Comparison of ENCODE assay signal across 9 mouse cellular contexts in the genomic region with DNA sequence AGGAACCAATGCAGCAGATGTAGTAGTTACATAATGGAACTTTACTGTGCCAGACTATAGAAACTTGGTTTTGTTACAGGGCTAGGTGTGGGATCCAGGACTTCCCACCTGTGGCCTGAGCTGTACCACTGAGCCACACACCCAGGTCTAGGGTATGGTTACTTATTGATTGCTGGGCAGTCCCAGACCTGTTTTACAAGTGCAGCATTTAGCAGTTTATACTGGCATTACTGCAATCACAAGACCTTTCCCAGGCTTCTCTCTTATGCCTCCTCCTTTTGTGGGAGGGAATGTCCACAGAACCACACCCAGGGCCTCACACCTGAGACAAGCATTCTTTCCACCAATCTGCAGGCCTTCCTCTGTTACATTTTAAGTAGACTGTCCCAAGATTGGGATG. TPM values are rescaled to one million over a fixed set of nuclear protein-coding genes. Genes with fewer than 3 reads are reported as not detected.
DNase-seq lines count a peak whose midpoint lies in the region; ATAC-seq and TF ChIP-seq lines count a peak whose summit lies in the region.
"Had no signal": no experiment of that assay in that cellular context is flagged by ENCODE, and none has a peak within 500 bp of the region (broad histone marks: within the 10 kb centered on the region; RNA-seq: fewer than 3 reads in every experiment).

No protein-coding gene starts in this region.

- H3K4me1 ChIP-seq in heart, embryonic 15.5 days (replicated peaks): peaks cover 23% of the 10 kb centered on the region
- peaks cover 31% of the 10 kb centered on the region for H3K4me1 ChIP-seq in embryonic facial prominence, embryonic 10.5 days
- peaks cover 22% of the 10 kb centered on the region for H3K4me1 ChIP-seq in hindbrain, embryonic 16.5 days (ENCODE audit: control insufficient read depth, insufficient read depth, low read depth, low read length)
- peaks cover 15% of the 10 kb centered on the region for H3K4me1 ChIP-seq in midbrain, embryonic 11.5 days (ENCODE audit: control insufficient read depth, insufficient read depth, low read length)
- H3K4me1 ChIP-seq in cerebellum, adult 2 months (ENCODE audit: control insufficient read depth, insufficient read depth, low read length): peaks cover 4% of the 10 kb centered on the region; the same call in 1 of the 2 replicates

- TF ChIP-seq POLR2A in cerebellum, adult 2 months (IDR thresholded peaks at IDR 0.05; ENCODE audit: borderline replicate concordance, insufficient read depth, low read length): no peak

- no peak overlapping the region for H3K9ac ChIP-seq in heart, embryonic 15.5 days
- no peak overlapping the region; the same call in 1 of the 2 replicates for H3K9ac ChIP-seq in hindbrain, embryonic 16.5 days (ENCODE audit: low read depth, low read length)
- no peak overlapping the region for H3K9ac ChIP-seq in midbrain, embryonic 11.5 days (ENCODE audit: low read length)

- no peak overlapping the region for H3K4me3 ChIP-seq in heart, embryonic 15.5 days
- peak overlapping the region; percentile 28; the same call in 1 of the 2 replicates for H3K4me3 ChIP-seq in embryonic facial prominence, embryonic 10.5 days
- H3K4me3 ChIP-seq in hindbrain, embryonic 16.5 days (ENCODE audit: low read length): no peak overlapping the region
- no peak overlapping the region for H3K4me3 ChIP-seq in midbrain, embryonic 11.5 days (ENCODE audit: low read depth, low read length)
- no peak overlapping the region for H3K4me3 ChIP-seq in cerebellum, adult 2 months (replicated peaks; ENCODE audit: insufficient read depth, low read depth, low read length)

- peaks cover 18% of the 10 kb centered on the region for H3K36me3 ChIP-seq in heart, embryonic 15.5 days
- H3K36me3 ChIP-seq in embryonic facial prominence, embryonic 10.5 days (replicated peaks): peaks cover 52% of the 10 kb centered on the region
- 0 out of 2 replicates have a peak, but pooled peaks cover 4% of the 10 kb centered on the region for H3K36me3 ChIP-seq in hindbrain, embryonic 16.5 days (ENCODE audit: control insufficient read depth, insufficient read depth, low read length)
- H3K36me3 ChIP-seq in midbrain, embryonic 11.5 days (ENCODE audit: control insufficient read depth, insufficient read depth, low read length): peaks cover 8% of the 10 kb centered on the region; the same call in 1 of the 2 replicates

- peak overlapping the region; percentile 94 for H3K4me2 ChIP-seq in heart, embryonic 15.5 days
- peak overlapping the region; percentile 17 for H3K4me2 ChIP-seq in hindbrain, embryonic 16.5 days (ENCODE audit: low read length)
- H3K4me2 ChIP-seq in midbrain, embryonic 11.5 days: no peak overlapping the region

- TF ChIP-seq CTCF in cerebellum, adult 2 months (IDR thresholded peaks at IDR 0.05; ENCODE audit: borderline replicate concordance, insufficient read depth, low read depth, low read length): no peak

- no peaks in the 10 kb centered on the region for H3K27me3 ChIP-seq in heart, embryonic 15.5 days
- no peaks in the 10 kb centered on the region for H3K27me3 ChIP-seq in embryonic facial prominence, embryonic 10.5 days (replicated peaks; ENCODE audit: low read depth, poor library complexity, severe bottlenecking)
- no peaks in the 10 kb centered on the region for H3K27me3 ChIP-seq in hindbrain, embryonic 16.5 days (replicated peaks; ENCODE audit: control insufficient read depth, insufficient read depth, low read length)
- H3K27me3 ChIP-seq in midbrain, embryonic 11.5 days (ENCODE audit: control insufficient read depth, insufficient read depth, low read length): no peaks in the 10 kb centered on the region
- no peaks in the 10 kb centered on the region for H3K27me3 ChIP-seq in cerebellum, adult 2 months (ENCODE audit: control insufficient read depth, insufficient read depth, low read length)

- H3K9me3 ChIP-seq in heart, embryonic 15.5 days (replicated peaks): no peaks in the 10 kb centered on the region
- no peaks in the 10 kb centered on the region for H3K9me3 ChIP-seq in embryonic facial prominence, embryonic 10.5 days
- H3K9me3 ChIP-seq in hindbrain, embryonic 16.5 days (ENCODE audit: control insufficient read depth, low read length): no peaks in the 10 kb centered on the region
- no peaks in the 10 kb centered on the region for H3K9me3 ChIP-seq in midbrain, embryonic 11.5 days (ENCODE audit: control insufficient read depth, low read length)

- no peak for DNase-seq in heart, postnatal 4 days
- DNase-seq in embryonic facial prominence, embryonic 10.5 days (ENCODE audit: low spot score): no peak
- peak; percentile 64 for DNase-seq in midbrain, embryonic 11.5 days (ENCODE audit: low spot score, missing footprints)
- no peak for DNase-seq in cerebellum, adult 2 months
- no peak for DNase-seq in lung, postnatal 4 days
- DNase-seq in ovary, adult 18-20 months (ENCODE audit: low spot score): no peak

- H3K27ac ChIP-seq in heart, embryonic 15.5 days: no peak overlapping the region
- no peak overlapping the region for H3K27ac ChIP-seq in embryonic facial prominence, embryonic 10.5 days (replicated peaks)
- H3K27ac ChIP-seq in hindbrain, embryonic 16.5 days (ENCODE audit: low read depth, low read length): no peak overlapping the region
- H3K27ac ChIP-seq in midbrain, embryonic 11.5 days (ENCODE audit: low read depth, low read length): no peak overlapping the region
- no peak overlapping the region for H3K27ac ChIP-seq in cerebellum, adult 2 months (ENCODE audit: insufficient read depth, low read length)

- no peak for ATAC-seq in heart, embryonic 15.5 days (replicated peaks; ENCODE audit: insufficient number of reproducible peaks, insufficient read depth, low FRiP score, low read depth)
- no peak for ATAC-seq in hindbrain, embryonic 16.5 days
- no peak for ATAC-seq in midbrain, embryonic 11.5 days (ENCODE audit: low FRiP score)

RNA-seq across cellular contexts. Expression of gene Dnaaf2, which starts 0.8 kb away (rescaled TPM):
- polyA plus RNA-seq in heart, embryonic 15.5 days (2015; fragmentation: Nextera tagmentation; extraction: Ambion mirVana): 6.1 and 7.7 TPM in 2 replicates
- 1 to 10 TPM; 1.9 to 2.4 TPM for total RNA-seq in heart, postnatal 4 days (2021)
- polyA plus RNA-seq in embryonic facial prominence, embryonic 10.5 days (2016; fragmentation: Nextera tagmentation; extraction: Ambion mirVana): 15.4 and 17.0 TPM in 2 replicates
- polyA plus RNA-seq in hindbrain, embryonic 16.5 days (2015; fragmentation: Nextera tagmentation; extraction: Ambion mirVana): 6.8 and 7.1 TPM in 2 replicates
- polyA plus RNA-seq in midbrain, embryonic 11.5 days (2014; fragmentation: Nextera tagmentation; extraction: Ambion mirVana): 12.4 and 13.3 TPM in 2 replicates
- polyA plus RNA-seq in cerebellum, adult 2 months (2012; rRNA removed): 2.5 and 2.6 TPM in 2 replicates

RNA-seq across cellular contexts. Expression of gene Gm49383, which starts 2.1 kb away (rescaled TPM):
- polyA plus RNA-seq in heart, embryonic 15.5 days (2015; fragmentation: Nextera tagmentation; extraction: Ambion mirVana): 14.3 and 16.2 TPM in 2 replicates
- total RNA-seq in heart, postnatal 4 days (2021): 10 to 100 TPM in 1 of 2 experiments, 1 to 10 TPM in 1; 8.1 to 10.4 TPM
- 57.7 and 57.9 TPM in 2 replicates for polyA plus RNA-seq in embryonic facial prominence, embryonic 10.5 days (2016; fragmentation: Nextera tagmentation; extraction: Ambion mirVana)
- polyA plus RNA-seq in hindbrain, embryonic 16.5 days (2015; fragmentation: Nextera tagmentation; extraction: Ambion mirVana): 13.6 and 15.3 TPM in 2 replicates
- polyA plus RNA-seq in midbrain, embryonic 11.5 days (2014; fragmentation: Nextera tagmentation; extraction: Ambion mirVana): 37.6 and 38.9 TPM in 2 replicates
- 2.0 and 3.2 TPM in 2 replicates for polyA plus RNA-seq in cerebellum, adult 2 months (2012; rRNA removed)

RNA-seq across cellular contexts. Expression of gene Gm49384, which starts 5.1 kb away (rescaled TPM):
- 11.2 and 15.0 TPM in 2 replicates for polyA plus RNA-seq in heart, embryonic 15.5 days (2015; fragmentation: Nextera tagmentation; extraction: Ambion mirVana)
- total RNA-seq in heart, postnatal 4 days (2021): 1 to 10 TPM; 8.4 to 10.0 TPM
- 48.2 and 49.0 TPM in 2 replicates for polyA plus RNA-seq in embryonic facial prominence, embryonic 10.5 days (2016; fragmentation: Nextera tagmentation; extraction: Ambion mirVana)
- 10.8 and 11.6 TPM in 2 replicates for polyA plus RNA-seq in hindbrain, embryonic 16.5 days (2015; fragmentation: Nextera tagmentation; extraction: Ambion mirVana)
- 39.9 and 40.8 TPM in 2 replicates for polyA plus RNA-seq in midbrain, embryonic 11.5 days (2014; fragmentation: Nextera tagmentation; extraction: Ambion mirVana)
- polyA plus RNA-seq in cerebellum, adult 2 months (2012; rRNA removed): 4.4 and 4.5 TPM in 2 replicates
- polyA plus RNA-seq: gonadal fat pad, adult 2 months had no signal

RNA-seq across cellular contexts. Expression of gene Mgat2, which starts 15.0 kb away (rescaled TPM):
- 40.1 and 45.2 TPM in 2 replicates for polyA plus RNA-seq in heart, embryonic 15.5 days (2015; fragmentation: Nextera tagmentation; extraction: Ambion mirVana)
- 10 to 100 TPM; 34.3 to 35.1 TPM for total RNA-seq in heart, postnatal 4 days (2021)
- polyA plus RNA-seq in embryonic facial prominence, embryonic 10.5 days (2016; fragmentation: Nextera tagmentation; extraction: Ambion mirVana): 29.6 and 30.4 TPM in 2 replicates
- polyA plus RNA-seq in hindbrain, embryonic 16.5 days (2015; fragmentation: Nextera tagmentation; extraction: Ambion mirVana): 31.4 and 35.8 TPM in 2 replicates
- polyA plus RNA-seq in midbrain, embryonic 11.5 days (2014; fragmentation: Nextera tagmentation; extraction: Ambion mirVana): 34.5 and 35.7 TPM in 2 replicates
- polyA plus RNA-seq in cerebellum, adult 2 months (2012; rRNA removed): 15.9 and 16.4 TPM in 2 replicates

RNA-seq across cellular contexts. Expression of gene Rpl36al, which starts 15.1 kb away (rescaled TPM):
- 376 and 496 TPM in 2 replicates for polyA plus RNA-seq in heart, embryonic 15.5 days (2015; fragmentation: Nextera tagmentation; extraction: Ambion mirVana)
- 100 to 1,000 TPM; 310 to 323 TPM for total RNA-seq in heart, postnatal 4 days (2021)
- 553 and 593 TPM in 2 replicates for polyA plus RNA-seq in embryonic facial prominence, embryonic 10.5 days (2016; fragmentation: Nextera tagmentation; extraction: Ambion mirVana)
- polyA plus RNA-seq in hindbrain, embryonic 16.5 days (2015; fragmentation: Nextera tagmentation; extraction: Ambion mirVana): 296 and 328 TPM in 2 replicates
- polyA plus RNA-seq in midbrain, embryonic 11.5 days (2014; fragmentation: Nextera tagmentation; extraction: Ambion mirVana): 470 and 474 TPM in 2 replicates
- polyA plus RNA-seq in cerebellum, adult 2 months (2012; rRNA removed): 321 and 360 TPM in 2 replicates
